Mouse (Mus musculus) liver, embryonic 11.5 days (tissue): ENCODE measurements around the gene Ptpre. TPM values are rescaled to one million over a fixed set of nuclear protein-coding genes. Genes with fewer than 3 reads are reported as not detected.

Source experiments
- ATAC-seq: fragments of 200-750 bp; cut with Nextera tagmentation; replicated peaks from 2 replicates; pipeline ENCODE4 v1.8.0; 2017; ENCODE audit warnings: moderate number of reproducible peaks, mild to moderate bottlenecking, moderate TSS enrichment, moderate library complexity; ENCODE audit not compliant: low FRiP score
- DNase-seq: peaks from one replicate; pipeline ENCODE4 v3.0.0-alpha.2; 2017; ENCODE audit warnings: low spot score
- H3K27ac ChIP-seq: fragments of 300-500 bp; sonication (generic); 2 replicates; pipeline ENCODE4 v1.5.1; 2014; ENCODE audit warnings: mild to moderate bottlenecking, low read depth, low read length, control low read depth
- H3K27me3 ChIP-seq: fragments of 300-500 bp; sonication (generic); replicated peaks from 2 replicates; pipeline ENCODE4 v1.6.1; 2014; ENCODE audit warnings: low read length, mixed read lengths; ENCODE audit not compliant: control insufficient read depth, insufficient read depth
- H3K36me3 ChIP-seq: fragments of 300-500 bp; sonication (generic); 2 replicates; pipeline ENCODE4 v1.6.1; 2014; ENCODE audit warnings: mild to moderate bottlenecking, low read length, moderate library complexity, mixed read lengths; ENCODE audit not compliant: control insufficient read depth, insufficient read depth
- H3K4me1 ChIP-seq: fragments of 300-500 bp; sonication (generic); replicated peaks from 2 replicates; pipeline ENCODE4 v1.6.1; 2014; ENCODE audit warnings: low read length, mixed read lengths; ENCODE audit not compliant: control insufficient read depth, insufficient read depth
- H3K4me2 ChIP-seq: fragments of 300-500 bp; sonication (generic); 2 replicates; pipeline ENCODE4 v1.6.1; 2014; ENCODE audit warnings: mild to moderate bottlenecking, control low read depth, moderate library complexity
- H3K4me3 ChIP-seq: fragments of 300-500 bp; sonication (generic); 2 replicates; pipeline ENCODE4 v1.5.1; 2014; ENCODE audit warnings: low read depth, low read length, control low read depth
- H3K9ac ChIP-seq: fragments of 300-500 bp; sonication (generic); 2 replicates; pipeline ENCODE4 v1.6.1; 2014; ENCODE audit warnings: low read depth, low read length, control low read depth
- H3K9me3 ChIP-seq: fragments of 300-500 bp; sonication (generic); 2 replicates; pipeline ENCODE4 v1.6.1; 2016; ENCODE audit warnings: low read length, inconsistent platforms, mixed read lengths; ENCODE audit not compliant: control insufficient read depth
- WGBS: fragments of 180-500 bp; shearing (Covaris S2); extraction: QIAGEN DNeasy Blood & Tissue Kit; methylation state at CpG from one replicate; pipeline ENCODE4 v1.1.7; 2014; 5-methylcytosine and 5-hydroxymethylcytosine counted together
- polyA plus RNA-seq: library from polyadenylated mRNA; unstranded; fragments of >200 nt; fragmentation: Nextera tagmentation; extraction: Ambion mirVana; gene quantifications from 2 replicates; pipeline ENCODE4 v1.2.1, GENCODE M21; 2014

Ptpre gene
- polyA plus RNA-seq, 1 experiment from 2014 or later = 5.4 TPM

GRCm38 (mm10) chr7:135542235-135542634, 5.0 kb downstream of the Ptpre start:
- 86% methylated on average over 3 of the region's 3 CpGs for WGBS
- no peaks in the 10 kb centered on the region for H3K27me3 ChIP-seq
- H3K27ac ChIP-seq = no peak overlapping the region
- no peak for ATAC-seq
- no peak overlapping the region for H3K9ac ChIP-seq
- no peaks in the 10 kb centered on the region for H3K9me3 ChIP-seq
- no peaks in the 10 kb centered on the region for H3K36me3 ChIP-seq
- H3K4me2 ChIP-seq = no peak overlapping the region
- peaks cover 9% of the 10 kb centered on the region; the same call in 1 of the 2 replicates for H3K4me1 ChIP-seq
- no peak for DNase-seq
- no peak overlapping the region for H3K4me3 ChIP-seq

GRCm38 (mm10) chr7:135543033-135543432, 5.8 kb downstream of the Ptpre start:
- Histone ChIP-seq H3K9me3 (no peaks in the 10 kb centered on the region), H3K4me3 (no peak overlapping the region), H3K27ac (no peak overlapping the region), H3K9ac (no peak overlapping the region), H3K27me3 (no peaks in the 10 kb centered on the region), H3K36me3 (no peaks in the 10 kb centered on the region), H3K4me2 (no peak overlapping the region), H3K4me1 (peaks cover 9% of the 10 kb centered on the region; the same call in 1 of the 2 replicates)
- DNase-seq = no peak
- ATAC-seq = no peak
- WGBS = 74% methylated on average over 3 of the region's 3 CpGs

- no peaks in the 10 kb centered on the region for H3K27me3 ChIP-seq
- no peak for DNase-seq
- 82% methylated on average over 6 of the region's 6 CpGs for WGBS
- no peak overlapping the region for H3K27ac ChIP-seq
- no peak overlapping the region for H3K4me3 ChIP-seq
- ATAC-seq = no peak
- H3K9ac ChIP-seq = no peak overlapping the region
- H3K36me3 ChIP-seq = no peaks in the 10 kb centered on the region
- no peaks in the 10 kb centered on the region for H3K9me3 ChIP-seq
- H3K4me1 ChIP-seq = peaks cover 6% of the 10 kb centered on the region; the same call in 1 of the 2 replicates
- H3K4me2 ChIP-seq = no peak overlapping the region
Measured at GRCm38 (mm10) chr7:135544321-135544720, 7.0 kb downstream of the Ptpre start.

- H3K36me3 ChIP-seq = no peaks in the 10 kb centered on the region
- H3K4me1 ChIP-seq = peaks cover 7% of the 10 kb centered on the region; the same call in 1 of the 2 replicates
- no peak overlapping the region for H3K4me2 ChIP-seq
- ATAC-seq (no peak), DNase-seq (no peak)
- WGBS = 72% methylated on average over 7 of the region's 7 CpGs
- H3K9me3 ChIP-seq = no peaks in the 10 kb centered on the region
- no peak overlapping the region for H3K4me3 ChIP-seq
- H3K9ac ChIP-seq = no peak overlapping the region
- H3K27ac ChIP-seq = no peak overlapping the region
- H3K27me3 ChIP-seq = no peaks in the 10 kb centered on the region
Measured at GRCm38 (mm10) chr7:135545957-135546356, 8.7 kb downstream of the Ptpre start.

DNA sequence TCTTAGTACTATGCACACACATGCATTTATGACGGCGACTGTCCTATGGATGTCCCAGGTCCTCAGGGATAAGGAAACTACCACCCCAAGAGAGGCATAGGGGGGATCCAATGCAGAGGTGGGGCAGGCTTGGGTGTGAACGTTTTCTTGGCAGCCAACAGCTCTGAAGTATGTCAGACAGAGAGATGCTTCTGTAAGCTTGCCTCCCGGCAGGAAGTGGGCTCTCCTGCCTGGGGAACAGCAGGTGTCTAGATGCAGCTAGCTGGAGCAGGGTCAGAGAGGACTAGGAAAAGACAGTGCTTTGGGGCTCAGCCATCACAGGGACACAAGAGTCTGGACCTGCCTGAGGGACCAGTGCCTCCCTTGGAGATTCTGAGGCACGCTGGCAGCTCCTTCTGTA, 9.2 kb downstream of the Ptpre start:
- 63% methylated on average over 5 of the region's 5 CpGs for WGBS
- Histone ChIP-seq H3K36me3 (no peaks in the 10 kb centered on the region), H3K27me3 (no peaks in the 10 kb centered on the region), H3K4me2 (no peak overlapping the region), H3K4me1 (peaks cover 8% of the 10 kb centered on the region; the same call in 1 of the 2 replicates), H3K9ac (no peak overlapping the region), H3K4me3 (no peak overlapping the region), H3K27ac (no peak overlapping the region), H3K9me3 (no peaks in the 10 kb centered on the region)
- ATAC-seq = no peak
- DNase-seq = no peak

DNA sequence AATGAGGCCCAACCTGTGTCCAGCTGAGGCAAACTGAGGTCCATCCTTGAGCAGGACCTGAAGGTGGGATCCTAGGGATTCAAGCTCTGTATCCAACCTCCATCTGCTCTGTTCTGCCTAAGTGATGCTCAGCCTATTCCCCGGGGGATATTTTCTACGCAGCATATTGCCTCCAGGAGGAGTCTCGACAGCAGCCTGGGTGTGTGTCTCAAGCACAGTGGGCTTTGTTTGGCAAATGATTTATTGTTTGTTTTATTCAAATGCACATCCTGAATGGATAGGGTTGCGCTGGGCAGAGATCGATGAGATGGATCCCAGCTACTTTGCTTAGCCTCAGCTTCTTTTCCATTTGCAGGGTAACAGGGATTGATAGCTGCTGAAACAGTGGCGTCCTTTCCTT, 11.2 kb downstream of the Ptpre start:
- no peak overlapping the region for H3K4me2 ChIP-seq
- no peaks in the 10 kb centered on the region for H3K9me3 ChIP-seq
- H3K4me1 ChIP-seq = 0 out of 2 replicates have a peak, but pooled peaks cover 8% of the 10 kb centered on the region
- no peak overlapping the region for H3K4me3 ChIP-seq
- 87% methylated on average over 6 of the region's 6 CpGs for WGBS
- DNase-seq = no peak
- no peaks in the 10 kb centered on the region for H3K36me3 ChIP-seq
- H3K27ac ChIP-seq = no peak overlapping the region
- H3K27me3 ChIP-seq = no peaks in the 10 kb centered on the region
- no peak for ATAC-seq
- H3K9ac ChIP-seq = no peak overlapping the region

- H3K9ac ChIP-seq = no peak overlapping the region
- no peak overlapping the region for H3K27ac ChIP-seq
- WGBS = 61% methylated on average over 1 of the region's 1 CpGs
- ATAC-seq = no peak
- no peak overlapping the region for H3K4me2 ChIP-seq
- H3K9me3 ChIP-seq = no peaks in the 10 kb centered on the region
- no peak for DNase-seq
- peaks cover 14% of the 10 kb centered on the region; the same call in 1 of the 2 replicates for H3K4me1 ChIP-seq
- no peaks in the 10 kb centered on the region for H3K36me3 ChIP-seq
- H3K27me3 ChIP-seq = no peaks in the 10 kb centered on the region
- no peak overlapping the region for H3K4me3 ChIP-seq
Measured at GRCm38 (mm10) chr7:135551547-135551946, 14.3 kb downstream of the Ptpre start.

GRCm38 (mm10) chr7:135553550-135553949, 16.3 kb downstream of the Ptpre start:
- Histone ChIP-seq H3K9me3 (no peaks in the 10 kb centered on the region), H3K4me1 (peaks cover 14% of the 10 kb centered on the region; the same call in 1 of the 2 replicates), H3K9ac (no peak overlapping the region), H3K4me3 (no peak overlapping the region), H3K36me3 (no peaks in the 10 kb centered on the region), H3K27ac (no peak overlapping the region), H3K27me3 (no peaks in the 10 kb centered on the region), H3K4me2 (no peak overlapping the region)
- ATAC-seq = no peak
- WGBS = 49% methylated on average over 3 of the region's 3 CpGs
- no peak for DNase-seq

- no peaks in the 10 kb centered on the region for H3K9me3 ChIP-seq
- ATAC-seq = no peak
- H3K27me3 ChIP-seq = no peaks in the 10 kb centered on the region
- no peaks in the 10 kb centered on the region for H3K36me3 ChIP-seq
- peaks cover 6% of the 10 kb centered on the region; the same call in 1 of the 2 replicates for H3K4me1 ChIP-seq
- no peak for DNase-seq
- no peak overlapping the region for H3K27ac ChIP-seq
- H3K4me3 ChIP-seq = no peak overlapping the region
- WGBS = 62% methylated on average over 3 of the region's 3 CpGs
- H3K9ac ChIP-seq = no peak overlapping the region
- no peak overlapping the region for H3K4me2 ChIP-seq
Measured at GRCm38 (mm10) chr7:135556663-135557402, 19.6 kb downstream of the Ptpre start.
